Mouse (Mus musculus) bone marrow macrophage, adult 2 months (primary cell): ENCODE results near the gene Dand5. TPM values are rescaled to one million over a fixed set of nuclear protein-coding genes. Genes with fewer than 3 reads are reported as not detected.

Experiments
- H3K27ac ChIP-seq: 2 replicates; pipeline ENCODE4 v1.5.1; 2012; ENCODE audit warnings: low read depth, low read length; ENCODE audit not compliant: insufficient read depth
- H3K4me1 ChIP-seq: 2 replicates; pipeline ENCODE4 v1.6.1; 2012; ENCODE audit warnings: low read length; ENCODE audit not compliant: control insufficient read depth, insufficient read depth
- H3K4me3 ChIP-seq: 2 replicates; pipeline ENCODE4 v1.5.1; 2012; ENCODE audit warnings: mild to moderate bottlenecking, low read length, moderate library complexity; ENCODE audit not compliant: insufficient read depth
- CTCF ChIP-seq: IDR thresholded peaks from 2 replicates; pipeline ENCODE4 v1.5.1; 2012; ENCODE audit warnings: low read depth, mild to moderate bottlenecking, low read length, moderate library complexity
- POLR2A ChIP-seq: IDR thresholded peaks from 2 replicates; pipeline ENCODE4 v1.6.1; 2012; ENCODE audit warnings: mild to moderate bottlenecking, low read depth, low read length, borderline replicate concordance
- polyA plus RNA-seq: library from polyadenylated mRNA; stranded (reverse); fragments of >200 nt; gene quantifications from 2 replicates; pipeline ENCODE4 v1.2.4, GENCODE M21; 2012; ENCODE audit not compliant: missing spikeins, insufficient read depth, insufficient read length

Dand5 gene
- polyA plus RNA-seq, 1 experiment = 3.3 TPM

- Histone ChIP-seq H3K4me3 (no peak overlapping the region), H3K4me1 (peaks cover 5% of the 10 kb centered on the region), H3K27ac (no peak overlapping the region)
- TF ChIP-seq POLR2A = no peak
- peak; percentile 63; the same call in 1 of the 2 replicates for TF ChIP-seq CTCF
Measured at GRCm38 (mm10) chr8:84815547-84815946, 7.1 kb downstream of the Dand5 start.

- H3K27ac ChIP-seq = no peak overlapping the region
- no peak for TF ChIP-seq CTCF
- no peak for TF ChIP-seq POLR2A
Measured at GRCm38 (mm10) chr8:84814555-84815441, 7.8 kb downstream of the Dand5 start.

GRCm38 (mm10) chr8:84814240-84814554, 8.4 kb downstream of the Dand5 start:
- Histone ChIP-seq H3K27ac (no peak overlapping the region), H3K4me3 (no peak overlapping the region), H3K4me1 (peaks cover 5% of the 10 kb centered on the region)
- TF ChIP-seq POLR2A (no peak), CTCF (no peak)

More at GRCm38 (mm10) chr8:84814555-84815441, 7.8 kb downstream of the Dand5 start:
- no peak overlapping the region for H3K4me3 ChIP-seq
- peaks cover 5% of the 10 kb centered on the region for H3K4me1 ChIP-seq

- TF ChIP-seq CTCF = no peak
- no peak for TF ChIP-seq POLR2A
- peaks cover 5% of the 10 kb centered on the region for H3K4me1 ChIP-seq
- H3K27ac ChIP-seq = no peak overlapping the region
- no peak overlapping the region for H3K4me3 ChIP-seq
Measured at GRCm38 (mm10) chr8:84813830-84814229, 8.8 kb downstream of the Dand5 start.

GRCm38 (mm10) chr8:84813059-84813458, 9.6 kb downstream of the Dand5 start:
- no peak overlapping the region for H3K27ac ChIP-seq
- H3K4me3 ChIP-seq = no peak overlapping the region
- H3K4me1 ChIP-seq = peaks cover 5% of the 10 kb centered on the region
- TF ChIP-seq CTCF (peak; percentile 71), POLR2A (no peak)

GRCm38 (mm10) chr8:84811303-84811702, 11.3 kb downstream of the Dand5 start:
- Histone ChIP-seq H3K4me1 (peaks cover 5% of the 10 kb centered on the region), H3K27ac (no peak overlapping the region), H3K4me3 (peak overlapping the region; percentile 19; the same call in 1 of the 2 replicates)
- TF ChIP-seq CTCF (no peak), POLR2A (no peak)

- Histone ChIP-seq H3K4me1 (peaks cover 5% of the 10 kb centered on the region), H3K27ac (no peak overlapping the region), H3K4me3 (peak overlapping the region; percentile 19; the same call in 1 of the 2 replicates)
- TF ChIP-seq CTCF (peak; percentile 58), POLR2A (no peak)
Measured at GRCm38 (mm10) chr8:84810896-84811295, 11.7 kb downstream of the Dand5 start.

- no peak overlapping the region for H3K27ac ChIP-seq
- H3K4me3 ChIP-seq = no peak overlapping the region
- H3K4me1 ChIP-seq = no peaks in the 10 kb centered on the region
- TF ChIP-seq POLR2A (no peak), CTCF (no peak)
Measured at GRCm38 (mm10) chr8:84809941-84810280, 12.7 kb downstream of the Dand5 start.

GRCm38 (mm10) chr8:84809109-84809940, 13.3 kb downstream of the Dand5 start:
- Histone ChIP-seq H3K27ac (no peak overlapping the region), H3K4me1 (no peaks in the 10 kb centered on the region), H3K4me3 (no peak overlapping the region)
- TF ChIP-seq POLR2A = no peak
- no peak for TF ChIP-seq CTCF

GRCm38 (mm10) chr8:84806031-84806430, 16.6 kb downstream of the Dand5 start:
- Histone ChIP-seq H3K4me1 (no peaks in the 10 kb centered on the region), H3K27ac (no peak overlapping the region), H3K4me3 (no peak overlapping the region)
- TF ChIP-seq CTCF (no peak), POLR2A (no peak)
